Mouse (Mus musculus) heart, postnatal 36 days (tissue): ENCODE results near the gene Aldh3b3. TPM values are rescaled to one million over a fixed set of nuclear protein-coding genes. Genes with fewer than 3 reads are reported as not detected.
A peak's percentile ranks its signal among the peaks of the same experiment; 100 is the strongest.
"Not testable (repeated sequence)": the region's sequence is repeated elsewhere in the genome, so short reads cannot be mapped to it uniquely, and the experiment has no call there.

ENCODE experiments used
- DNase-seq, 2 experiments: peaks; one replicate each; pipeline ENCODE4 v3.0.0; 2021 to 2022
- intact Hi-C: fragments of 180-260 bp; cut with DNase I; formaldehyde crosslinking; loops from one replicate; pipeline ENCODE4 v1.15.1; 2025
- total RNA-seq, 2 experiments: library from RNA; stranded (reverse); gene quantifications; 2 replicates each; pipeline ENCODE4 v1.2.3; 2021

Gene Aldh3b3
- total RNA-seq, 2 experiments from 2014 or later = 0.38 to 0.56 TPM

DNA sequence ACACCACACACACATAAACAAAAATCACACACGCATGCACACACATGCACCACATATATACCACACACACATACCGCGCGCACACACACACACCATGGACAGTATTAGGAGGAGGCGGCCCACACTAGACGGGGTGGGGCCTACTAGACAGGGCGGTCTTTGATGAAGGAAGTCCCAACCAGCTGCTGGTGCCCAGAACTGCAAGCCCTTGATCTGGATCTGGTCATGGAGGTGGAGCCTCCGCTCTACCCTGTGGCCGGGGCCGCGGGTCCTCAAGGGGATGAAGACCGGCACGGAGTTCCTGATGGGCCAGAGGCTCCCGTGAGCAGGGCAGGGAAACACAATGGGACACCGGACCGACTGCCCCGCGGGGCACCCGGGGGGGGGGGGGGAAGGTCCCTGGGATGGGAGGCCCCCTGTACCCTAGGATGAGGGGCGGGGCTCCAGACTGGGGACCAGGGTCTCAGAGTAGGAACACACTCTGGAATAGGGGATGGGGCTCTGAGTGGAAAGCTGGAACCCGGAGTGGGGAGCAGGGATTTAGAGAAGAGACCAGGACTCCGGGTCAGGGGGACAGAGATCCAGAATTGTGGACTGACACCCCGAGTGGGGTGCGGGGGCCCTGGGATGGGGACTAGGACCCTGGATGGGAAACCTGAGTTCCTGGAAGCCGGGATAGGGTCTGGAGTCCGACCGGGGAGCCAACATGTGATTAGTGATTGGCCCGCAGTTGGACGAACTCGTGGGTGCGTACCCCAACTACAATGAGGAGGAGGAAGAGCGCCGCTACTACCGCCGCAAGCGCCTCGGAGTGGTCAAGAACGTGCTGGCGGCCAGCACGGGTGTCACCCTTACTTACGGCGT is 23.2 kb upstream of the Aldh3b3 start, which contains the start of gene Unc93b1:
Gene Unc93b1, plus strand, starts transcription at position 155 of the 864 bp plus-strand sequence.
- peak; percentile 70 to 72 for DNase-seq
- intact Hi-C loops = loop anchor here (2.0 kb wide), 1 partner anchor 28 kb away; the partner anchor contains the start of gene Tcirg1

GRCm38 (mm10) chr19:3935896-3936850 is 22.3 kb upstream of the Aldh3b3 start:
- DNase-seq = peak; percentile 71 to 75
- intact Hi-C loops = loop anchor here (2.0 kb wide), 1 partner anchor 29 kb away; the partner anchor contains the start of gene Tcirg1

DNA sequence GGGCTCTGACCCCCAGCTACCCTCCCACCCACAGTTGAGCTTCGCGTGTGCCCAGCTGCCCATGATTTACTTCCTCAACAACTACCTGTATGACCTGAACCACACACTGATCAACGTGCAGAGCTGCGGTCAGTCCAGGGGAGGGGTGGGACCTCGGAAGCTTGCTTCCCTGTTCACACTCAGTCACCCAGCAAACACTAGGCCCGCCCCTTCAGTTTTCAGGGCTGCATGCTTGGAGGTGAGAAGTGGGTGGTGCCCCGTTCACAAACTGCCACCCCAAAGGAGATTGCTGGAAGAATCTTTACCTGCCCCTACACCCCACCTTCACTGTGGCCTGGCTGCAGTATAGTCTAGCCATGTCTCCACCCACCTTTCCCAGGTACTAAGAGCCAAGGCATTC is 16.1 kb upstream of the Aldh3b3 start:
- intact Hi-C loops = no loop called here
- no peak for DNase-seq

- no peak for DNase-seq
- intact Hi-C loops = no loop called here
Measured at GRCm38 (mm10) chr19:3942986-3943735, 15.3 kb upstream of the Aldh3b3 start.

GRCm38 (mm10) chr19:3945872-3946564 is 12.4 kb upstream of the Aldh3b3 start:
- intact Hi-C loops = loop anchor here (1.0 kb wide), 2 partner anchors 34 to 69 kb away; no protein-coding TSS in a partner anchor
- DNase-seq = no peak

DNA sequence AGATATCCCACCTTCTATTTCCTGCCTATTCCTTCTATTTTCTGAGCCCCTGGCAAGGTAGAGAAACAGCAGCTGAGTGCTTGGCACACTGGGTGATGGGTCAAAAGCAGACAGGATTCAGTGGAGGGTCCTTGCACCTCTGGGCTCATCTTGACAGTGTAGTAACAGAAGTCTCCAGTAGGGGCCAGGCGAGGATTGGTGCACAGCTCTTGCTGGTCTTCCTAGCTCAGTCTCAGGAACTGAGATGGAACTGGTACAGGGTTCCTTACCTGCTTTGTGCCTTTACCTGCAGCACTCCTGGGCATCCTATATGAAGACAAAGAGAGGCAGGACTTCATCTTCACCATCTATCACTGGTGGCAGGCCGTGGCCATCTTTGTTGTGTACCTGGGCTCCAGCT is 11.7 kb upstream of the Aldh3b3 start:
- intact Hi-C loops = loop anchor here (1.0 kb wide), 2 partner anchors 34 to 69 kb away; no protein-coding TSS in a partner anchor

DNA sequence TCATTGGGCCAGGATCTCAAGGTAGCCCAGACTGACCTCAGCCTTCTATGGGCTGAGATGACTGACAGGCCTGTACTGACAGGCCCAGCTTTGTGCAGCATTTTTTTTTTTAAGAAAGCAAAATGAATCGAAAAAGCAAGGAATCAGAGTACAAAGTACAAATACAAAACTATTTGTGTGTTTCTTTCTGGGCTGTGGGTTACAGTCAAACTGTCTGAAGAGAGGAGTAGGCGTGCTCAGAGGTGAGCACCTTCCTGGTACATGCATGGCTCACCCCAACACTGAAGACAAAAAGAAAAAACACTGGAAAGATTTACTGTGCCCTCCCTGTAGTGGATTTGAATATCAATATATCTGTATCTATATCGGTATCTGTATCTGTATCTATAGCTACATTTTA is 10.6 kb upstream of the Aldh3b3 start:
- DNase-seq = no peak
- intact Hi-C loops = no loop called here

More for the DNA sequence above, 11.7 kb upstream of the Aldh3b3 start:
- peak; percentile 73 to 74 for DNase-seq

- intact Hi-C loops = no loop called here
- no peak for DNase-seq
Measured at GRCm38 (mm10) chr19:3948546-3948945, 9.9 kb upstream of the Aldh3b3 start.

DNA sequence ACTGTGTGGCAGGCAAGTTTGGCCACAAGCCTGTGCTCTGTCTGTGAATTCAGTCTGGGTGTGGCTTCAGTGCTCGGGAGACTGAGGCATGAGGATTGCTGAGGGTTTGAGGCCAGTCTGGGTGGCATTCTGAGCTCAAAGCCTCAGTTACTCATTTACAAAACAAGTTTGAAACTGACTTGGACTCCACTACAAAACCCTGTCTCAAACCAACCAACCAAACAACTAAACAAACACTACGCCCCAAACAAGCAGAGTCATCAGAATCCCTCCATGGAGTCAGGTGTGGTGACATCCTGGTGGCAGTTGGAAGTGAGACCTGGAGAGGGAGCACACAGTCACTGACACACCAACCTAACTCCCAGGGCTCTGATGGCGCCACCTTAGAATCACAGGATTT is 8.1 kb upstream of the Aldh3b3 start:
- no peak for DNase-seq
- intact Hi-C loops = no loop called here

DNA sequence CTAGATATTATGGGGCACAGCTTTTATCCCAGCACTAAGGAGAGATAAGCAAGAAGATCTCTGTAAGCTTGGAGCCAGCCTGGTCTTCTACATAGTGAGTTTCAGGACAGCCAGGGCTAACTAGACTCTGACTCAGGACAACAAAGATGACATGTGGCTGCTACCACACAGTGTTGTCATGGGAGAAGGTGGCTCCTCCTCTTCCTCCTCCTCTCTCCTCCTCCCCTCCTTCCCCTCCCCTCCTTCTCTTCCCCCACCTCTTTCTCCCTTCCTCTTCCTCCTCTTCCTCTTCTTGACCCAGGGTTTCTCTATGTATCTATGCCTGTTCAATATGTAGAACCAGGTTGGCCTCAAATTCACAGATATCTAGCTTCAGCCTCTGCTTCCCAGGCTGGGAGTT is 7.0 kb upstream of the Aldh3b3 start:
- DNase-seq = no peak
- intact Hi-C loops = no loop called here

GRCm38 (mm10) chr19:3952099-3952498 is 6.3 kb upstream of the Aldh3b3 start:
- intact Hi-C loops = no loop called here
- DNase-seq = no peak

- intact Hi-C loops = no loop called here
- DNase-seq = no peak
Measured at GRCm38 (mm10) chr19:3955033-3955432, 3.4 kb upstream of the Aldh3b3 start.

GRCm38 (mm10) chr19:3955804-3956203 is 2.6 kb upstream of the Aldh3b3 start:
- intact Hi-C loops = no loop called here
- DNase-seq = no peak

DNA sequence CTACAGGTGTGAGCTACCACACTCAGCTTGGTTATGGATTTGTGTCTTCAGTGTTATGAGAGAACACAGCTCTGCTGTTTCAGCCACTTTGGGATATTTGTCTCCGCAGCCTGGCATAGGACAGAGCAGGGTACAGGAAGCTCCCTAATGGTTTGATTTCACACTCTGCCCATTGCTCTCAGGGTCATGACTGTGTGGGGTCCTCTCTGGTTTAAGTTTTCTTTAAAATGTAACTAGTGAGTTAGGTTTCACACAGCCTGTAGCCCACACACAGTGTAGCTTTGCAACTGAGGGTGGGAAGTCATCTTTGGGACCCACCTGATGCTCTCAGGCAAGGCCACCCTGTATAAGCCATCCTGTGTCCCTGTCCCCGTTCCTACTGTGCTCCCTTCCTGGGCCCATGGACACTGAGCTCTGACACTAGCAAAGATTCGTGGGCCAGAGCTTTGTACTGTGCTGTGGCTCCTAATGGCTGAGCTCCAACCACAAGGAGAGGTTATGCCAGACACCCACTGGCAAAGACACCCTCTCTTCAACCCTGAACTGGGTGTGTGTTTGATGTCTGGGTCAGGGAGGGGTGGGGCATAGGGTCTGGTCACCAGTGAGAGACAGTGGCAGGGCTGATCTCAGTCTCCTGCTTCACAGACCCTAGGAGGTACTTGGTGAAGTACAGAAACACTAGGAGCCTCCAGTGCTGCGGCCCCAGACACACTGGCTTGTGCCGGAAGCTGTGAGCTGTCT is 979 bp upstream of the Aldh3b3 start:
- intact Hi-C loops = not testable (repeated sequence)

GRCm38 (mm10) chr19:3959030-3959429 is 585 bp downstream of the Aldh3b3 start:
- DNase-seq = no peak
- intact Hi-C loops = no loop called here

More for the DNA sequence above, 979 bp upstream of the Aldh3b3 start:
- not testable (repeated sequence) for DNase-seq

GRCm38 (mm10) chr19:3960211-3960610 is 1.8 kb downstream of the Aldh3b3 start:
- no peak for DNase-seq
- intact Hi-C loops = no loop called here

GRCm38 (mm10) chr19:3961805-3962204 is 3.4 kb downstream of the Aldh3b3 start:
- DNase-seq, intact Hi-C loops: not testable (repeated sequence)

GRCm38 (mm10) chr19:3962469-3962868 is 4.0 kb downstream of the Aldh3b3 start:
- DNase-seq = no peak
- intact Hi-C loops = no loop called here

GRCm38 (mm10) chr19:3964030-3964429 is 5.6 kb downstream of the Aldh3b3 start:
- intact Hi-C loops = no loop called here
- no peak for DNase-seq
